Comparison of ENCODE assay signal across 8 mouse cellular contexts in genomic region chr8:105707498-105708403, GRCm38 (mm10). TPM values are rescaled to one million over a fixed set of nuclear protein-coding genes. Genes with fewer than 3 reads are reported as not detected.
DNase-seq lines count a peak whose midpoint lies in the region; ATAC-seq lines count a peak whose summit lies in the region.

4933405L10Rik (plus strand) TSS chr8:105707655.
Enkd1 (minus strand) TSS chr8:105708210.

- no peaks in the 10 kb centered on the region for H3K9me3 ChIP-seq in hindbrain, embryonic 16.5 days (ENCODE audit: control insufficient read depth, low read length)

- H3K9ac ChIP-seq in hindbrain, embryonic 16.5 days (ENCODE audit: low read depth, low read length) = peak within 1 kb of the TSS; percentile 72

- H3K27ac ChIP-seq in hindbrain, embryonic 16.5 days (ENCODE audit: low read depth, low read length) = no peak within 1 kb of the TSS
- H3K27ac ChIP-seq in macrophage = no peak within 1 kb of the TSS

- 1% methylated on average over 43 of the region's 55 CpGs for WGBS in hindbrain, embryonic 16.5 days
- WGBS in macrophage (ENCODE audit: missing documents) = 2% methylated on average over 53 of the region's 55 CpGs

- H3K36me3 ChIP-seq in hindbrain, embryonic 16.5 days (ENCODE audit: control insufficient read depth, insufficient read depth, low read length) = peaks cover 7% of the 10 kb centered on the region; the same call in 1 of the 2 replicates
- H3K36me3 ChIP-seq in macrophage (ENCODE audit: inconsistent target) = no peaks in the 10 kb centered on the region

- DNase-seq in WW6 (ENCODE audit: low read depth, low spot score) = peak; percentile 92
- DNase-seq in cerebellum, postnatal 25 days = peak; percentile 83 to 87
- peak; percentile 92 for DNase-seq in gastrocnemius, adult 18-20 months (ENCODE audit: low spot score)
- peak; percentile 84 to 86 for DNase-seq in left cerebral cortex, adult 18-20 months (ENCODE audit: low spot score in 2 of 2)
- peak; percentile 91 for DNase-seq in right cerebral cortex, adult 18-20 months
- peak; percentile 77 to 84 for DNase-seq in urinary bladder, postnatal 4 days (ENCODE audit: low spot score in 2 of 2)

- H3K4me1 ChIP-seq in hindbrain, embryonic 16.5 days (ENCODE audit: control insufficient read depth, insufficient read depth, low read depth, low read length) = peaks cover 15% of the 10 kb centered on the region

- H3K79me2 ChIP-seq in macrophage (ENCODE audit: inconsistent target) = no peaks in the 10 kb centered on the region

- peak within 1 kb of the TSS; percentile 98 for H3K4me2 ChIP-seq in hindbrain, embryonic 16.5 days (ENCODE audit: low read length)

- no peaks in the 10 kb centered on the region for H3K27me3 ChIP-seq in hindbrain, embryonic 16.5 days (replicated peaks; ENCODE audit: control insufficient read depth, insufficient read depth, low read length)

- peak within 1 kb of the TSS; percentile 80 for H3K4me3 ChIP-seq in hindbrain, embryonic 16.5 days (ENCODE audit: low read length)
- peak within 1 kb of the TSS; percentile 37 for H3K4me3 ChIP-seq in macrophage (ENCODE audit: inconsistent target)

- ATAC-seq in hindbrain, embryonic 16.5 days = peak; percentile 75

RNA-seq across cellular contexts. Expression of gene 4933405L10Rik, which starts in this region (rescaled TPM):
- total RNA-seq in gastrocnemius, adult 18-20 months (2021) = not detected
- polyA plus RNA-seq in hindbrain, embryonic 16.5 days (2015; fragmentation: Nextera tagmentation; extraction: Ambion mirVana) = 0.15 and 0.24 TPM in 2 replicates
- under 1 TPM in 1 of 2 experiments, not detected in 1; 0.49 TPM for total RNA-seq in left cerebral cortex, adult 18-20 months (2021)
- total RNA-seq in macrophage (2018; cell fraction: chromatin; rRNA removed) = not detected
- total RNA-seq in macrophage (2018; cell fraction: cytosol; rRNA removed) = under 1 TPM in 2 of 26 experiments, not detected in 24; 0.11 to 0.15 TPM
- not detected for total RNA-seq in macrophage (2018; cell fraction: nucleus; rRNA removed)
- polyA plus RNA-seq in macrophage (2018) = not detected in 3 replicates

RNA-seq across cellular contexts. Expression of gene Enkd1, which starts in this region (rescaled TPM):
- total RNA-seq in gastrocnemius, adult 18-20 months (2021) = 1 to 10 TPM in 1 of 2 experiments, under 1 TPM in 1; 0.69 to 1.4 TPM
- polyA plus RNA-seq in hindbrain, embryonic 16.5 days (2015; fragmentation: Nextera tagmentation; extraction: Ambion mirVana) = 17.7 and 17.9 TPM in 2 replicates
- 10 to 100 TPM in 1 of 2 experiments, 1 to 10 TPM in 1; 9.5 to 11.2 TPM for total RNA-seq in left cerebral cortex, adult 18-20 months (2021)
- 10 to 100 TPM in 7 of 26 experiments, 1 to 10 TPM in 19; 2.8 to 12.7 (median 6.9) TPM for total RNA-seq in macrophage (2018; cell fraction: chromatin; rRNA removed)
- 1 to 10 TPM; 1.5 to 4.3 (median 2.9) TPM for total RNA-seq in macrophage (2018; cell fraction: cytosol; rRNA removed)
- 10 to 100 TPM in 1 of 26 experiments, 1 to 10 TPM in 25; 2.4 to 24.0 (median 6.4) TPM for total RNA-seq in macrophage (2018; cell fraction: nucleus; rRNA removed)
- 1.4 to 6.3 TPM (median 3.2 TPM) in 3 replicates for polyA plus RNA-seq in macrophage (2018)

Comparison
In these comparisons a context has a peak if more than half of its experiments do, and no peak if none do; other contexts are left out.
1. RNA of gene Enkd1 (total RNA-seq): 9.5 to 11.2 TPM in left cerebral cortex, adult 18-20 months; 0.69 to 1.4 TPM in gastrocnemius, adult 18-20 months; every median in the first group is over 4 times any median in the second.
2. Peak in every context shown above with its lines, with median percentiles within 50 percentile points of each other: DNase-seq.